Mouse (Mus musculus): ENCODE measurements around the gene Ceacam14. TPM values are rescaled to one million over a fixed set of nuclear protein-coding genes. Genes with fewer than 3 reads are reported as not detected.

Gene Ceacam14
- polyA plus RNA-seq (2016; fragmentation: Nextera tagmentation; extraction: Ambion mirVana) = not detected in 2 replicates

GRCm38 (mm10) chr7:17812333-17812732 lies at the start of gene Ceacam14:
TSS of gene Ceacam14 (plus strand) at chr7:17812633.
- Histone ChIP-seq H3K4me2 (no peak within 1 kb of the TSS), H3K9me3 (replicated peaks) (peaks cover 41% of the 10 kb centered on the region), H3K4me3 (no peak within 1 kb of the TSS), H3K36me3 (no peaks in the 10 kb centered on the region), H3K27ac (ENCODE audit: poor library complexity, severe bottlenecking) (no peak within 1 kb of the TSS), H3K9ac (no peak within 1 kb of the TSS), H3K4me1 (replicated peaks) (no peaks in the 10 kb centered on the region), H3K27me3 (replicated peaks) (no peaks in the 10 kb centered on the region)
- no peak for ATAC-seq (ENCODE audit: insufficient number of reproducible peaks, low FRiP score)
- WGBS = 63% methylated on average over 4 of the region's 4 CpGs

Other genes with a start within 250 kb of the Ceacam14 start
- not detected in 2 replicates for gene Ceacam5, start 99.4 kb upstream of the Ceacam14 start, polyA plus RNA-seq (2016; fragmentation: Nextera tagmentation; extraction: Ambion mirVana)
- gene Gm5155, start 59.1 kb downstream of the Ceacam14 start, polyA plus RNA-seq (2016; fragmentation: Nextera tagmentation; extraction: Ambion mirVana) = not detected in 2 replicates
- gene Ceacam11, start 159.5 kb downstream of the Ceacam14 start, polyA plus RNA-seq (2016; fragmentation: Nextera tagmentation; extraction: Ambion mirVana) = not detected in 2 replicates
- not detected in 2 replicates for gene Ceacam13, start 197.3 kb downstream of the Ceacam14 start, polyA plus RNA-seq (2016; fragmentation: Nextera tagmentation; extraction: Ambion mirVana)

All from heart, embryonic 12.5 days (tissue).